Mouse (Mus musculus): ENCODE measurements around the gene Trmt5.

DNA sequence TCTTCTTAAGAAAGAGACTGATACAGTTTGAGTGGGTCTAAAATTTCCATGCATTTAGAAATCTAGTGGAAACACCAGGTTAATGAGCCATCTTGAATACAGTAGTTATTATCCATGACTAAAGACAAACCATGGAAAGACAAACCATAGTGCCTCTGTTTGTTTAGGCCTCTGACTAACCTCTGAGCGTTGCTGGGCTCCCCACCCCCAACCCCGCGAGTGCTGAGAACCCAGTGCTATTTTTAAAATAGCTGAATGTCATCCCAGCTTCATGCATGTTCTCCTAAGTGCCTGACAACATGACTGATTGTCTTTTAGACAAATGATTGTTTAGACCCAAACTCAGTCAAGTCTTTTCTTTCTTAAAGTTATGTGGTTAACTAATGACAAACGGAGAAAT, 39.1 kb upstream of the Trmt5 start:
- TF ChIP-seq CTCF (IDR thresholded peaks at IDR 0.05; ENCODE audit: borderline replicate concordance, insufficient read depth, low read depth, low read length) (no peak), POLR2A (IDR thresholded peaks at IDR 0.05; ENCODE audit: borderline replicate concordance, insufficient read depth, low read length) (no peak)

All from cerebellum, adult 2 months (tissue).